Mouse (Mus musculus): ENCODE results near the gene Fcgrt.

DNA sequence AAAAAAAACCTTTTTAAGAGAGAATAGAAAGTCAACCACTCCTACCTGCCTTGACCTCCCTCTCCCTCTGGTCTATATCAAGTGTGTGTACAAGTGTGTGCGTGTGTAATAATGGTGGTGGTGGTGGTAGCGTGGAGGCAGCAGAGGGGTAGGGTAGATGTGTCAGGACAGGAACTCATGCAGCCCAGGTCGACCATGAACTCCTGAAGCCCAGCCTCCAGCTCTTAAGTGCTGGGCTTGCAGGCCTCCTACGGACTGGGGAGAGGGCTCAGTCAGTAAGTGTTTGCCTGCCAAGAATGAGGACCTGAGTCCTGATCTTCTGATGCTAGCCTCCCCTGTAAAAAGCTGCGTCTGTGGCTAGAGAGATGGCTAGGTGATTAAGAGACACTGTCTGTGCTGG is 1.3 kb upstream of the Fcgrt start:
- TF ChIP-seq RAD21 (IDR thresholded peaks at IDR 0.05; ENCODE audit: low read depth, low read length), result no peak
- TF ChIP-seq CTCF (IDR thresholded peaks at IDR 0.05 in 2 of 3, conservative IDR thresholded peaks at IDR 0.05 in 1 of 3; ENCODE audit: control insufficient read depth in 1 of 3, insufficient read depth in 1 of 3, low read depth in 2 of 3, low read length in 3 of 3, poor library complexity in 1 of 3, severe bottlenecking in 1 of 3), result no peak
- TF ChIP-seq MAX (IDR thresholded peaks at IDR 0.05; ENCODE audit: low read length), result no peak
- no peak for TF ChIP-seq POLR2A (IDR thresholded peaks at IDR 0.05; ENCODE audit: control insufficient read depth in 1 of 2, insufficient read depth in 1 of 2, low read depth in 1 of 2, low read length in 2 of 2, poor library complexity in 1 of 2)
- no peak for TF ChIP-seq HCFC1 (IDR thresholded peaks at IDR 0.05; ENCODE audit: low read depth, low read length)
- no peak for TF ChIP-seq TCF12 (IDR thresholded peaks at IDR 0.05; ENCODE audit: low read depth, low read length)
- TF ChIP-seq GATA1 (IDR thresholded peaks at IDR 0.05; ENCODE audit: low read depth, low read length), result no peak
- TF ChIP-seq TBP (IDR thresholded peaks at IDR 0.05; ENCODE audit: low read depth, low read length), result no peak
- no peak for TF ChIP-seq ZKSCAN1 (IDR thresholded peaks at IDR 0.05; ENCODE audit: low read depth, low read length)
